Mouse (Mus musculus) left cerebral cortex, adult 18-20 months (tissue): ENCODE results near the gene Srrm2. TPM values are rescaled to one million over a fixed set of nuclear protein-coding genes. Genes with fewer than 3 reads are reported as not detected.

Experiments used
- DNase-seq, 2 experiments: peaks; one replicate each; pipeline ENCODE4 v3.0.0; 2021 to 2022; ENCODE audit warnings: low spot score in 2 of 2, mixed read lengths in 1 of 2
- total RNA-seq, 2 experiments: library from RNA; stranded (reverse); gene quantifications; 2 replicates each; pipeline ENCODE4 v1.2.3; 2021

Srrm2 gene
- total RNA-seq, 2 experiments from 2014 or later: 548 to 585 TPM

- DNase-seq: no peak
Observed at GRCm38 (mm10) chr17:23804426-23805085, 14.2 kb downstream of the Srrm2 start.

- DNase-seq: peak in 1 of 2 experiments; percentile 34
Observed at GRCm38 (mm10) chr17:23806867-23807266, 16.5 kb downstream of the Srrm2 start.

- DNase-seq: no peak
Observed at GRCm38 (mm10) chr17:23807918-23808317, 17.6 kb downstream of the Srrm2 start.

GRCm38 (mm10) chr17:23815641-23816040 is 25.3 kb downstream of the Srrm2 start:
- no peak for DNase-seq

- no peak for DNase-seq
Observed at GRCm38 (mm10) chr17:23818579-23818978, 28.2 kb downstream of the Srrm2 start.

GRCm38 (mm10) chr17:23819235-23819634 is 28.9 kb downstream of the Srrm2 start:
- no peak for DNase-seq

GRCm38 (mm10) chr17:23820731-23821130 is 30.4 kb downstream of the Srrm2 start:
- DNase-seq: no peak

GRCm38 (mm10) chr17:23822094-23822493 is 31.8 kb downstream of the Srrm2 start:
- DNase-seq: no peak

- no peak for DNase-seq
Observed at GRCm38 (mm10) chr17:23823018-23823417, 32.7 kb downstream of the Srrm2 start.

GRCm38 (mm10) chr17:23823614-23824013 is 33.3 kb downstream of the Srrm2 start:
- no peak for DNase-seq

- no peak for DNase-seq
Observed at GRCm38 (mm10) chr17:23825591-23825990, 35.3 kb downstream of the Srrm2 start.

GRCm38 (mm10) chr17:23828271-23829001 is 38.1 kb downstream of the Srrm2 start:
- DNase-seq: peak; percentile 50 to 54

- DNase-seq: peak; percentile 81 to 86
Observed at GRCm38 (mm10) chr17:23829064-23829619, 38.8 kb downstream of the Srrm2 start, which contains the start of gene Elob. Gene Elob (minus strand): TSS chr17:23829136.

GRCm38 (mm10) chr17:23831201-23831600 is 40.9 kb downstream of the Srrm2 start:
- no peak for DNase-seq

GRCm38 (mm10) chr17:23836006-23836575 is 45.8 kb downstream of the Srrm2 start, which contains the start of gene Prss33:
Gene Prss33 (minus strand): TSS chr17:23836056.
- no peak for DNase-seq

GRCm38 (mm10) chr17:23841145-23841544 is 50.8 kb downstream of the Srrm2 start:
- DNase-seq: peak in 1 of 2 experiments; percentile 66

- DNase-seq: no peak
Observed at GRCm38 (mm10) chr17:23843141-23843811, 52.9 kb downstream of the Srrm2 start.

- DNase-seq: peak in 1 of 2 experiments; percentile 34
Observed at GRCm38 (mm10) chr17:23843812-23844273, 53.5 kb downstream of the Srrm2 start, which contains the start of the genes Prss32 and Prss41. Gene Prss32 (plus strand): TSS chr17:23843855. Gene Prss41 (minus strand): TSS chr17:23844172.

- no peak for DNase-seq
Observed at GRCm38 (mm10) chr17:23850028-23850427, 59.7 kb downstream of the Srrm2 start.

GRCm38 (mm10) chr17:23850853-23851749 is 60.8 kb downstream of the Srrm2 start:
- DNase-seq: peak; percentile 24 to 61
